Mouse (Mus musculus): Measurements from ENCODE around the gene Emsy. TPM values are rescaled to one million over a fixed set of nuclear protein-coding genes. Genes with fewer than 3 reads are reported as not detected.

Emsy gene
- polyA plus RNA-seq, 1 experiment from 2014 or later = 5.0 TPM

- Histone ChIP-seq H3K4me1 (replicated peaks; ENCODE audit: control insufficient read depth, insufficient read depth) (no peaks in the 10 kb centered on the region), H3K27ac (replicated peaks) (0 out of 2 replicates have a peak overlapping the region, but pooled peaks have one; percentile 18), H3K9me3 (ENCODE audit: control insufficient read depth, low read length) (no peaks in the 10 kb centered on the region), H3K36me3 (ENCODE audit: control insufficient read depth, insufficient read depth, low read length) (no peaks in the 10 kb centered on the region), H3K27me3 (ENCODE audit: control insufficient read depth, insufficient read depth, low read length) (no peaks in the 10 kb centered on the region), H3K4me3 (ENCODE audit: low read depth, low read length) (no peak overlapping the region), H3K9ac (ENCODE audit: low read length) (no peak overlapping the region), H3K4me2 (replicated peaks; ENCODE audit: low read depth) (no peak overlapping the region)
- no peak for DNase-seq (ENCODE audit: low spot score)
- no peak; the same call in 1 of the 2 replicates for ATAC-seq (ENCODE audit: low FRiP score, low TSS enrichment)
- WGBS = 51% methylated on average over 9 of the region's 9 CpGs
- TF ChIP-seq CTCF (IDR thresholded peaks at IDR 0.05; ENCODE audit: low read depth) = no peak
- no peak for TF ChIP-seq EP300 (optimal IDR thresholded peaks at IDR 0.05)
These were observed 91.8 kb downstream of the Emsy start for GRCm38 (mm10) chr7:98564607-98565364.

GRCm38 (mm10) chr7:98563991-98564390 is 92.6 kb downstream of the Emsy start:
- Histone ChIP-seq H3K27ac (replicated peaks) (0 out of 2 replicates have a peak overlapping the region, but pooled peaks have one; percentile 30), H3K4me2 (replicated peaks; ENCODE audit: low read depth) (no peak overlapping the region), H3K9me3 (ENCODE audit: control insufficient read depth, low read length) (no peaks in the 10 kb centered on the region), H3K4me3 (ENCODE audit: low read depth, low read length) (no peak overlapping the region), H3K9ac (ENCODE audit: low read length) (no peak overlapping the region), H3K4me1 (replicated peaks; ENCODE audit: control insufficient read depth, insufficient read depth) (no peaks in the 10 kb centered on the region), H3K36me3 (ENCODE audit: control insufficient read depth, insufficient read depth, low read length) (no peaks in the 10 kb centered on the region), H3K27me3 (ENCODE audit: control insufficient read depth, insufficient read depth, low read length) (no peaks in the 10 kb centered on the region)
- DNase-seq (ENCODE audit: low spot score) (no peak), ATAC-seq (ENCODE audit: low FRiP score, low TSS enrichment) (no peak)
- 77% methylated on average over 6 of the region's 6 CpGs for WGBS
- no peak for TF ChIP-seq EP300 (optimal IDR thresholded peaks at IDR 0.05)
- no peak for TF ChIP-seq CTCF (IDR thresholded peaks at IDR 0.05; ENCODE audit: low read depth)

GRCm38 (mm10) chr7:98562966-98563365 is 93.6 kb downstream of the Emsy start:
- TF ChIP-seq EP300 (optimal IDR thresholded peaks at IDR 0.05) (no peak), CTCF (IDR thresholded peaks at IDR 0.05; ENCODE audit: low read depth) (no peak)
- WGBS = 64% methylated on average over 5 of the region's 5 CpGs
- no peaks in the 10 kb centered on the region for H3K4me1 ChIP-seq (replicated peaks; ENCODE audit: control insufficient read depth, insufficient read depth)

GRCm38 (mm10) chr7:98562186-98562585 is 94.4 kb downstream of the Emsy start:
- Histone ChIP-seq H3K4me2 (replicated peaks; ENCODE audit: low read depth) (no peak overlapping the region), H3K36me3 (ENCODE audit: control insufficient read depth, insufficient read depth, low read length) (no peaks in the 10 kb centered on the region), H3K4me1 (replicated peaks; ENCODE audit: control insufficient read depth, insufficient read depth) (no peaks in the 10 kb centered on the region), H3K27ac (replicated peaks) (no peak overlapping the region), H3K27me3 (ENCODE audit: control insufficient read depth, insufficient read depth, low read length) (no peaks in the 10 kb centered on the region), H3K9ac (ENCODE audit: low read length) (no peak overlapping the region), H3K9me3 (ENCODE audit: control insufficient read depth, low read length) (no peaks in the 10 kb centered on the region), H3K4me3 (ENCODE audit: low read depth, low read length) (no peak overlapping the region)
- TF ChIP-seq CTCF (IDR thresholded peaks at IDR 0.05; ENCODE audit: low read depth) (no peak), EP300 (optimal IDR thresholded peaks at IDR 0.05) (no peak)
- ATAC-seq (ENCODE audit: low FRiP score, low TSS enrichment) (no peak), DNase-seq (ENCODE audit: low spot score) (no peak)
- 72% methylated on average over 8 of the region's 8 CpGs for WGBS

More at GRCm38 (mm10) chr7:98562966-98563365, 93.6 kb downstream of the Emsy start:
- Histone ChIP-seq H3K27me3 (ENCODE audit: control insufficient read depth, insufficient read depth, low read length) (no peaks in the 10 kb centered on the region), H3K9ac (ENCODE audit: low read length) (no peak overlapping the region), H3K27ac (replicated peaks) (no peak overlapping the region), H3K36me3 (ENCODE audit: control insufficient read depth, insufficient read depth, low read length) (no peaks in the 10 kb centered on the region), H3K4me2 (replicated peaks; ENCODE audit: low read depth) (no peak overlapping the region), H3K4me3 (ENCODE audit: low read depth, low read length) (no peak overlapping the region), H3K9me3 (ENCODE audit: control insufficient read depth, low read length) (no peaks in the 10 kb centered on the region)
- DNase-seq (ENCODE audit: low spot score) = no peak
- no peak for ATAC-seq (ENCODE audit: low FRiP score, low TSS enrichment)

GRCm38 (mm10) chr7:98561556-98562164 is 94.9 kb downstream of the Emsy start:
- DNase-seq (ENCODE audit: low spot score) (peak; percentile 23), ATAC-seq (ENCODE audit: low FRiP score, low TSS enrichment) (peak; percentile 60; the same call in 1 of the 2 replicates)
- TF ChIP-seq CTCF (IDR thresholded peaks at IDR 0.05; ENCODE audit: low read depth) (no peak), EP300 (optimal IDR thresholded peaks at IDR 0.05) (no peak)
- no peak overlapping the region for H3K9ac ChIP-seq (ENCODE audit: low read length)
- H3K27me3 ChIP-seq (ENCODE audit: control insufficient read depth, insufficient read depth, low read length) = no peaks in the 10 kb centered on the region
- no peaks in the 10 kb centered on the region for H3K4me1 ChIP-seq (replicated peaks; ENCODE audit: control insufficient read depth, insufficient read depth)
- WGBS = 59% methylated on average over 12 of the region's 12 CpGs
- H3K27ac ChIP-seq (replicated peaks) = no peak overlapping the region
- no peaks in the 10 kb centered on the region for H3K36me3 ChIP-seq (ENCODE audit: control insufficient read depth, insufficient read depth, low read length)
- H3K4me2 ChIP-seq (replicated peaks; ENCODE audit: low read depth) = no peak overlapping the region
- no peak overlapping the region for H3K4me3 ChIP-seq (ENCODE audit: low read depth, low read length)
- no peaks in the 10 kb centered on the region for H3K9me3 ChIP-seq (ENCODE audit: control insufficient read depth, low read length)

All from stomach, postnatal 0 days (tissue).